Mouse (Mus musculus): ENCODE data around the gene Acot2. TPM values are rescaled to one million over a fixed set of nuclear protein-coding genes. Genes with fewer than 3 reads are reported as not detected.
"Not testable (repeated sequence)": the region's sequence is repeated elsewhere in the genome, so short reads cannot be mapped to it uniquely, and the experiment has no call there.

Gene Acot2
- polyA plus RNA-seq, 1 experiment from 2014 or later = 64.8 TPM

- no peak overlapping the region for H3K9ac ChIP-seq (ENCODE audit: low read depth, low read length)
- H3K4me1 ChIP-seq (replicated peaks; ENCODE audit: insufficient read depth, low read length) = no peaks in the 10 kb centered on the region
- ATAC-seq (replicated peaks; ENCODE audit: low FRiP score, low read depth) (peak; percentile 80), DNase-seq (ENCODE audit: low spot score) (peak; percentile 89)
- H3K9me3 ChIP-seq (replicated peaks; ENCODE audit: low read length) = no peaks in the 10 kb centered on the region
- TF ChIP-seq CTCF (IDR thresholded peaks at IDR 0.05; ENCODE audit: low read depth) = peak; percentile 90
- H3K27ac ChIP-seq = no peak overlapping the region
- H3K27me3 ChIP-seq (ENCODE audit: insufficient read depth, low read length) = no peaks in the 10 kb centered on the region
- H3K36me3 ChIP-seq (ENCODE audit: insufficient read depth, low read length) = no peaks in the 10 kb centered on the region
- no peak overlapping the region for H3K4me2 ChIP-seq (ENCODE audit: low read length)
- WGBS = 70% methylated on average over 4 of the region's 4 CpGs
- H3K4me3 ChIP-seq (replicated peaks; ENCODE audit: low read depth, low read length) = no peak overlapping the region
These were observed 43.1 kb downstream of the Acot2 start for GRCm38 (mm10) chr12:84030659-84031332.

DNA sequence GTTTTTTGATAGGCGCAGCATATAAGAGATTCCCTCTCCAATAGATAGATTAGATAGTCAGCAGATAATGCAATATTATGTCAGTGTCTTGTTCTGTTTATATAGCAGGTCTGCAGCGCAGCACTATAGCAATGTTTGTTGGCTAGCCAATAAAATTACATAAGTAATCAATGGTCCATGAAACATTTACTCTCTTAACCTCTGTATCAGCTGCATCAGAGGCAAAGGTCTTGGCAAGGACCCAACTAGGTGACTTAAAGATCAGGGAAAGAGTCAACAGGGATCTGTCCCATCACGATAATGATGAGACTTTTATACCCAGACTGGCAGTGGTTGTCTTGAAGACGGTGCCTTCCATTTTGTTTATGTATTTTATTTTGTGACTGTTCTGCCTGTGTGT lies 45.2 kb downstream of the Acot2 start:
- no peaks in the 10 kb centered on the region for H3K9me3 ChIP-seq (replicated peaks; ENCODE audit: low read length)
- no peaks in the 10 kb centered on the region for H3K36me3 ChIP-seq (ENCODE audit: insufficient read depth, low read length)
- WGBS = 85% methylated on average over 4 of the region's 4 CpGs
- ATAC-seq (replicated peaks; ENCODE audit: low FRiP score, low read depth) = no peak
- no peak for DNase-seq (ENCODE audit: low spot score)
- no peak overlapping the region for H3K4me2 ChIP-seq (ENCODE audit: low read length)
- H3K4me1 ChIP-seq (replicated peaks; ENCODE audit: insufficient read depth, low read length) = no peaks in the 10 kb centered on the region
- H3K27me3 ChIP-seq (ENCODE audit: insufficient read depth, low read length) = no peaks in the 10 kb centered on the region
- TF ChIP-seq CTCF (IDR thresholded peaks at IDR 0.05; ENCODE audit: low read depth) = no peak
- no peak overlapping the region for H3K9ac ChIP-seq (ENCODE audit: low read depth, low read length)
- H3K4me3 ChIP-seq (replicated peaks; ENCODE audit: low read depth, low read length) = no peak overlapping the region
- H3K27ac ChIP-seq = no peak overlapping the region

GRCm38 (mm10) chr12:84033302-84033701 lies 45.6 kb downstream of the Acot2 start:
- not testable (repeated sequence) for H3K4me3 ChIP-seq (replicated peaks; ENCODE audit: low read depth, low read length); H3K4me1 ChIP-seq (replicated peaks; ENCODE audit: insufficient read depth, low read length); H3K27me3 ChIP-seq (ENCODE audit: insufficient read depth, low read length); H3K36me3 ChIP-seq (ENCODE audit: insufficient read depth, low read length); DNase-seq (ENCODE audit: low spot score); H3K4me2 ChIP-seq (ENCODE audit: low read length); H3K27ac ChIP-seq; H3K9ac ChIP-seq (ENCODE audit: low read depth, low read length); H3K9me3 ChIP-seq (replicated peaks; ENCODE audit: low read length)
- 84% methylated on average over 2 of the region's 2 CpGs for WGBS
- 0 out of 2 replicates have a peak, but pooled peaks have one; percentile 56 for ATAC-seq (replicated peaks; ENCODE audit: low FRiP score, low read depth)

DNA sequence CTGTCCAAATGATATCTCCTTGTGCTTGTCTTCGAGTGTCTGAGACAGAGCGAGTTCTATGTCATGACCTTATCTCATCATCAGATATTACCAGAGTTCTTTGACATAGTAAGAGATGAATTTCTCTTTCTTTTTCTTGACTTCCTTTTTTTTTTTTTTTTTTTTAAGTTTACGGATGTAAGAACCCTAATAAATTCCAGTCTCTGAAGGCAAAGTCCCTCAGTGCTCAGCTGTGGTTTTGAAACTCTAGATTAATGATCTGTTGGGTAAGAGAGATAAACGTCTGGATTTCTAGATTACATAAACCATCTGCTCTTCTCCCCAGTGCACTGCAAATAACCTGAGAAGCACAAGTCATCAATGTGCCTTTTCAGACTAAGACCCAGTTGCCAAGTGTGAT lies 46.4 kb downstream of the Acot2 start:
- ATAC-seq (replicated peaks; ENCODE audit: low FRiP score, low read depth) (no peak), DNase-seq (ENCODE audit: low spot score) (peak; percentile 47)
- H3K27me3 ChIP-seq (ENCODE audit: insufficient read depth, low read length) = no peaks in the 10 kb centered on the region
- TF ChIP-seq CTCF (IDR thresholded peaks at IDR 0.05; ENCODE audit: low read depth) = no peak
- H3K4me2 ChIP-seq (ENCODE audit: low read length) = no peak overlapping the region
- H3K4me1 ChIP-seq (replicated peaks; ENCODE audit: insufficient read depth, low read length) = no peaks in the 10 kb centered on the region
- no peaks in the 10 kb centered on the region for H3K36me3 ChIP-seq (ENCODE audit: insufficient read depth, low read length)
- H3K27ac ChIP-seq = no peak overlapping the region
- no peaks in the 10 kb centered on the region for H3K9me3 ChIP-seq (replicated peaks; ENCODE audit: low read length)
- H3K4me3 ChIP-seq (replicated peaks; ENCODE audit: low read depth, low read length) = no peak overlapping the region
- no peak overlapping the region for H3K9ac ChIP-seq (ENCODE audit: low read depth, low read length)
- WGBS = 26% methylated on average over 4 of the region's 4 CpGs

DNA sequence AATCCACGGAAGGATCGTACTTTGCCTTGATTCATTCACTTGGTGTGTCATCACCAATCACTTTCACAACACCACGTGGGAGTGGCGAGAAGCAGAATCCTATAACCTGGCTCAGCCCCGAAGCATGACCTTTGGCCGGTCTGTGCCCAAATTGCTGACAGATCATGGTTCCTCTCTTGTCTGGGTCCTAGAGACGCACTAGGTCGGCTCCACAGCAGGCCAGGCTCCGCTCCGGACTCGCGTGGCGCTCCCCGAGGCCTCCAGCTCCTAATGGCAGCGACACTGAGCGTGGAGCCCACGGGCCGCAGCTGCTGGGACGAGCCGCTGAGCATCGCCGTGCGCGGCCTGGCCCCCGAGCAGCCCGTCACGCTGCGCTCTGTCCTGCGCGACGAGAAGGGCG lies 50.6 kb downstream of the Acot2 start, which contains the start of gene Acot4:
TSS of gene Acot4 (plus strand) at position 139 of the 400 bp plus-strand sequence.
- 3% methylated on average over 26 of the region's 32 CpGs for WGBS
- Histone ChIP-seq H3K27ac (peak within 1 kb of the TSS; percentile 54; the same call in 1 of the 2 replicates), H3K4me3 (replicated peaks; ENCODE audit: low read depth, low read length) (peak within 1 kb of the TSS; percentile 44), H3K9ac (ENCODE audit: low read depth, low read length) (peak within 1 kb of the TSS; percentile 57), H3K4me2 (ENCODE audit: low read length) (peak within 1 kb of the TSS; percentile 68)
- peak; percentile 51 for DNase-seq (ENCODE audit: low spot score)
- not testable (repeated sequence) for H3K9me3 ChIP-seq (replicated peaks; ENCODE audit: low read length); H3K4me1 ChIP-seq (replicated peaks; ENCODE audit: insufficient read depth, low read length); H3K27me3 ChIP-seq (ENCODE audit: insufficient read depth, low read length); H3K36me3 ChIP-seq (ENCODE audit: insufficient read depth, low read length)
- ATAC-seq (replicated peaks; ENCODE audit: low FRiP score, low read depth) = peak; percentile 85

- not testable (repeated sequence) for H3K9me3 ChIP-seq (replicated peaks; ENCODE audit: low read length); H3K36me3 ChIP-seq (ENCODE audit: insufficient read depth, low read length); H3K27me3 ChIP-seq (ENCODE audit: insufficient read depth, low read length); H3K4me1 ChIP-seq (replicated peaks; ENCODE audit: insufficient read depth, low read length)
- peak; percentile 44 for DNase-seq (ENCODE audit: low spot score)
- peak within 1 kb of the TSS; percentile 68 for H3K4me2 ChIP-seq (ENCODE audit: low read length)
- 8% methylated on average over 39 of the region's 39 CpGs for WGBS
- peak within 1 kb of the TSS; percentile 54; the same call in 1 of the 2 replicates for H3K27ac ChIP-seq
- H3K4me3 ChIP-seq (replicated peaks; ENCODE audit: low read depth, low read length) = peak within 1 kb of the TSS; percentile 44
- ATAC-seq (replicated peaks; ENCODE audit: low FRiP score, low read depth) = peak; percentile 78
- H3K9ac ChIP-seq (ENCODE audit: low read depth, low read length) = peak within 1 kb of the TSS; percentile 57
These were observed 51.0 kb downstream of the Acot2 start, which contains the start of gene Gm49366 for GRCm38 (mm10) chr12:84038691-84039111. Gene Gm49366, plus strand, starts transcription at chr12:84038935.

Measured in kidney, postnatal 0 days (tissue).